Mouse (Mus musculus) hindlimb bud, embryonic 11.5 days (tissue): ENCODE results near the gene Gm21541.
"Not testable (repeated sequence)": the region's sequence is repeated elsewhere in the genome, so short reads cannot be mapped to it uniquely, and the experiment has no call there.

Source experiments
- DNase-seq: peaks from one replicate; pipeline ENCODE4 v3.0.0-alpha.2; 2012; ENCODE audit warnings: low read depth, low spot score; ENCODE audit errors: extremely low spot score

The Gm21541 gene

DNA sequence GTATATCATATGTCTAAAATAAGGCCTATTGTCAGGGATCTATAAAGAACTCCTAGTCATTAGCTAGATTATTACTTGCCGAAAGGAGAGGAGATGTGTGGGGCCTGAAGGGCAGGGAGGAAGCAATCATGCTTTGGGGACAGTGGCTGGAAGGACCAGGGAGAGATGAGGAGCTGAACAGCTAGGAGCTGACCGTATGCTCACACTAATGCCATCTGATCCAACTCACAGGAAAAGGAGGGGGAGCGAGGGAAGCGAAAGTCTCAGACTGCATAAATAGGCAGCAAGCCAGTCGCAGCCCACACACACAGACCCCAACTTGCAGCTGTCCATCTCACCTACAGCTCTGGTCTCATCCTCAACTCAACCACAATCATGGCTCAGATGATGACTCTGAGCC lies at the start of gene Gm21541:
Gm21541 (plus strand) TSS at position 301 of the 400 bp plus-strand sequence.
- not testable (repeated sequence) for DNase-seq

DNA sequence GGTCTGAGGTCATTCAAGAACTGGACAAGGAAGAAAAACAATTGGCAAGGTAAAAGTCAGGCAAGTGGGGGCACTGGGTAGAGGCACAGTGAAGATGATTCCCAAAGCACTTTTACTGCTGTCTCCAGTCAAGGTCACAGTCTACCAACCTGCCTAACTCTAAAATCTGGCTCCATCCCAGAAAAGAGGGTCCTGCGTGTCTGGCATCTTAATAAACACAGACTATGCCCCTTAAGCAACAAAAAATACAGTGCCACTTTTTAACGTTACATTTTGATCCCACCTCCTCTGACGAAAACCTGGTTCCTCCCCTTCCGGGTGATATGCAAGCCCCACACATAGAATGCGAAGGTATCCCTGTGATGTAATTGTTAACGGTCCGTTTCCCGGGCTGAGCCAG lies 37.9 kb downstream of the Gm21541 start, which contains the start of gene Gm20878:
Gm20878 (plus strand) TSS at position 301 of the 400 bp plus-strand sequence.
- DNase-seq: not testable (repeated sequence)
